Mouse (Mus musculus) lung, embryonic 16.5 days (tissue): ENCODE results near the gene Zfp277. TPM values are rescaled to one million over a fixed set of nuclear protein-coding genes. Genes with fewer than 3 reads are reported as not detected.

Experiments used
- ATAC-seq: fragments of 200-750 bp; cut with Nextera tagmentation; 2 replicates; pipeline ENCODE4 v1.8.0; 2017; ENCODE audit warnings: low read depth, mild to moderate bottlenecking, moderate library complexity
- H3K27ac ChIP-seq: fragments of 300-500 bp; sonication (generic); 2 replicates; pipeline ENCODE4 v1.5.1; 2014; ENCODE audit warnings: mild to moderate bottlenecking, control low read depth, low read length
- H3K27me3 ChIP-seq: fragments of 300-500 bp; sonication (generic); 2 replicates; pipeline ENCODE4 v1.6.1; 2014; ENCODE audit warnings: low read depth, low read length, mixed read lengths; ENCODE audit not compliant: control insufficient read depth, insufficient read depth
- H3K36me3 ChIP-seq: fragments of 300-500 bp; sonication (generic); 2 replicates; pipeline ENCODE4 v1.6.1; 2014; ENCODE audit warnings: low read length; ENCODE audit not compliant: control insufficient read depth, insufficient read depth
- H3K4me1 ChIP-seq: fragments of 300-500 bp; sonication (generic); replicated peaks from 2 replicates; pipeline ENCODE4 v1.6.1; 2014; ENCODE audit warnings: low read length, mixed read lengths; ENCODE audit not compliant: control insufficient read depth, insufficient read depth
- H3K4me2 ChIP-seq: fragments of 300-500 bp; sonication (generic); 2 replicates; pipeline ENCODE4 v1.6.1; 2014; ENCODE audit warnings: low read depth, low read length, control low read depth
- H3K4me3 ChIP-seq: fragments of 300-500 bp; sonication (generic); 2 replicates; pipeline ENCODE4 v1.5.1; 2014; ENCODE audit warnings: mild to moderate bottlenecking, low read length, control low read depth
- H3K9ac ChIP-seq: fragments of 300-500 bp; sonication (generic); 2 replicates; pipeline ENCODE4 v1.6.1; 2014; ENCODE audit warnings: low read length, control low read depth
- H3K9me3 ChIP-seq: fragments of 300-500 bp; sonication (generic); 2 replicates; pipeline ENCODE4 v1.6.1; 2016; ENCODE audit warnings: low read length; ENCODE audit not compliant: control insufficient read depth
- WGBS: fragments of 180-500 bp; shearing (Covaris S2); extraction: QIAGEN DNeasy Blood & Tissue Kit; methylation state at CpG from one replicate; pipeline ENCODE4 v1.1.7; 2014; 5-methylcytosine and 5-hydroxymethylcytosine counted together
- polyA plus RNA-seq: library from polyadenylated mRNA; unstranded; fragments of >200 nt; fragmentation: Nextera tagmentation; extraction: Ambion mirVana; gene quantifications from 2 replicates; pipeline ENCODE4 v1.2.1, GENCODE M21; 2015

Gene Zfp277
- polyA plus RNA-seq, 1 experiment from 2014 or later: 42.8 TPM

DNA sequence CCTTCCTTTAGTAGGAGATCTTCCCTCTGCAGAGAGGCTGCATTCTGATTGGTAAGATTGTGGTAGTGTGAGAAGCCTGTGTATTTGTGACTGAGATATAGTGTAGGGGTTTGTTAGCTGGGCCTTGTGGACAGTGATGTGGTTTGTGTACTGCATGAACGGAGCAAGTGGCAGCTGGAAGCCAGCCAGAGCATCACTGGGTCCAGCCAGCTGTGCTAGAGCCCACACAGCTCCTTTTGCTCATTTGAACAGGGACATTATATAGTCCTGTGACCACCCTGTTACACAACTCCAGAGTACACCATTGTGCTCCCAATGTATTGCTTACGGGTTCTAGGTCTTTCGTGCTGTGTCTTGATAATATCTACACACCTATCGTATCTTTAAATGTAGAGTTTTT is 22.5 kb upstream of the Zfp277 start:
- no peaks in the 10 kb centered on the region for H3K36me3 ChIP-seq
- 80% methylated on average over 4 of the region's 4 CpGs for WGBS

DNA sequence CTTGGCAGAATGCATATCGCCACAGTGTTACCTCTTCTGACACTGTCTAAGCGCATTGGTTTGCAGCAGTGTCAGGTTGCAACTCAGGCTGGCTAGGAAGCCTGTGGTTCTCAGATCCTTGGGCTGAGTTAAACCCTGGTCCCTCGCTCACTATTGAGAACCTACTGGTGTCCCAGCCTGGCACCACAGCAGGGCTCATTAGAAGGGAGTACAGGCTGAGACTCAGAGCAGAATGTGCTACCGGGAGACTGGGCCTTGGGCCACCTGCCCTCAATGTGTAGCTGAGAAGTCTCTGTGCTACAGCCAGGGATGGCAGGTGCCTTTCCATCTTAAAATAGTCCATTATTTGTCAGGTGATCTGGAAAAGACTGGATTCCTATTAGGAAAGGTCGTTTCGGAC is 18.6 kb upstream of the Zfp277 start:
- no peak overlapping the region for H3K9ac ChIP-seq
- no peak overlapping the region for H3K4me3 ChIP-seq
- H3K4me1 ChIP-seq: peaks cover 20% of the 10 kb centered on the region
- WGBS: 60% methylated on average over 6 of the region's 6 CpGs
- H3K27me3 ChIP-seq: no peaks in the 10 kb centered on the region
- H3K27ac ChIP-seq: no peak overlapping the region
- peak overlapping the region; percentile 21; the same call in 1 of the 2 replicates for H3K4me2 ChIP-seq
- H3K9me3 ChIP-seq: no peaks in the 10 kb centered on the region
- peak; percentile 43 for ATAC-seq
- no peaks in the 10 kb centered on the region for H3K36me3 ChIP-seq

More for the DNA sequence above, 22.5 kb upstream of the Zfp277 start:
- Histone ChIP-seq H3K4me3 (no peak overlapping the region), H3K4me2 (no peak overlapping the region), H3K9ac (no peak overlapping the region), H3K4me1 (peaks cover 25% of the 10 kb centered on the region), H3K27me3 (no peaks in the 10 kb centered on the region), H3K9me3 (no peaks in the 10 kb centered on the region), H3K27ac (no peak overlapping the region)
- no peak for ATAC-seq

DNA sequence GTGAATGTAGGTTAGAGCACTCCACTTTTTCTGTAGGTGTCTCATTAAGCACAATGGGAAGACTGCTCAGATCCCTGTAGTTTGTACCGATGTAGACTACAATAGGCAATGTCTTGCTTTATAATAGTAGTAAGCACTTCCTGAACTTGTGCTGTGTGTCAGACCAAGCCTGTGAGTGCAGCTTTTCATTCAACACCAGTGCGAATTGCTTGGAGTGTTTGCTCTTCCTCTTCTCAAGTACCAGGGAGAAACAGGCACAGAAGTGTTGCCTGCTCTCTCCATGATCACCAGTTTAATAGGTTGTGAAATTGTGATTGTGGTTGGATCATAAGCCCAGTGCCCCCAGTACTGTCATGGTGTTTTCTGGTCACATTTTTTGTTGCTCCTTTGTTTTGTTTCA is 18.1 kb upstream of the Zfp277 start:
- Histone ChIP-seq H3K27ac (no peak overlapping the region), H3K9me3 (no peaks in the 10 kb centered on the region), H3K27me3 (no peaks in the 10 kb centered on the region), H3K4me3 (no peak overlapping the region), H3K36me3 (no peaks in the 10 kb centered on the region), H3K4me1 (peaks cover 20% of the 10 kb centered on the region), H3K9ac (no peak overlapping the region), H3K4me2 (peak overlapping the region; percentile 21; the same call in 1 of the 2 replicates)
- peak; percentile 72 for ATAC-seq
- 51% methylated on average over 2 of the region's 2 CpGs for WGBS

DNA sequence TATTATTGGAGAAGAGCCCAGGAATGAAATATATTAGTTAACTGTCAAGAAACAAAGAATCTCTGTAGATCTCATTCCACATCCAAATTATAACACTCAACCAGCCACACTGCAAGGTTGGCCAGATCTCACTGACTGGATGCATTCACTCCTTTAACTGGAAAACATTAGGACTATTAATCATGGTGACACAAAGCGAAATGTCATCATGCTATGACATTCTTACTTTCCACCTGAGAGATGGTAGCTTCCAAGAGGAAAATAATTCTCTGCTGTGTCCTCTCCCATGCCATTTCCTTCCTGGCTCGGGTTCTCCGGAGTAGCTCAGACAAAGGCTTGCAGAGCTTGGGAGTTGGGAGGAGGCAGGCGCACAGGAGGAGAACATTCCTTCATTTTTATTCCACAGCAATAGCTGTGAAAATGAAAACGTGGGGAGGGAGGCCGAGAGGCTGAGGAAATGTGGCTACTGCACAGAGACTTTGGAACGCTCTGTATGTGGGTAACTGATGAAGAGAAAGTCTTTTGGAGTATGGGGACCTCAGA is 17.1 kb upstream of the Zfp277 start:
- ATAC-seq: 0 out of 2 replicates have a peak, but pooled peaks have one; percentile 32
- WGBS: 35% methylated on average over 7 of the region's 7 CpGs
- H3K4me1 ChIP-seq: peaks cover 20% of the 10 kb centered on the region
- H3K9me3 ChIP-seq: no peaks in the 10 kb centered on the region
- H3K27me3 ChIP-seq: no peaks in the 10 kb centered on the region
- H3K9ac ChIP-seq: no peak overlapping the region
- H3K27ac ChIP-seq: peak overlapping the region; percentile 53; the same call in 1 of the 2 replicates
- no peak overlapping the region for H3K4me2 ChIP-seq
- H3K36me3 ChIP-seq: no peaks in the 10 kb centered on the region
- no peak overlapping the region for H3K4me3 ChIP-seq

GRCm38 (mm10) chr12:40459673-40460265 is 14.1 kb upstream of the Zfp277 start:
- H3K27me3 ChIP-seq: no peaks in the 10 kb centered on the region
- 59% methylated on average over 6 of the region's 6 CpGs for WGBS
- H3K27ac ChIP-seq: peak overlapping the region; percentile 74
- H3K4me2 ChIP-seq: no peak overlapping the region
- ATAC-seq: peak; percentile 18; the same call in 1 of the 2 replicates
- H3K36me3 ChIP-seq: no peaks in the 10 kb centered on the region
- H3K9ac ChIP-seq: no peak overlapping the region
- H3K4me3 ChIP-seq: no peak overlapping the region
- H3K9me3 ChIP-seq: no peaks in the 10 kb centered on the region
- peaks cover 20% of the 10 kb centered on the region for H3K4me1 ChIP-seq

- peak; percentile 61 for ATAC-seq
- H3K4me2 ChIP-seq: no peak overlapping the region
- H3K9me3 ChIP-seq: no peaks in the 10 kb centered on the region
- no peak overlapping the region for H3K4me3 ChIP-seq
- H3K27me3 ChIP-seq: no peaks in the 10 kb centered on the region
- H3K27ac ChIP-seq: peak overlapping the region; percentile 4; the same call in 1 of the 2 replicates
- WGBS: 46% methylated on average over 3 of the region's 3 CpGs
- H3K36me3 ChIP-seq: no peaks in the 10 kb centered on the region
- H3K9ac ChIP-seq: no peak overlapping the region
- H3K4me1 ChIP-seq: peaks cover 13% of the 10 kb centered on the region
Measured at GRCm38 (mm10) chr12:40458977-40459376, 13.3 kb upstream of the Zfp277 start.

DNA sequence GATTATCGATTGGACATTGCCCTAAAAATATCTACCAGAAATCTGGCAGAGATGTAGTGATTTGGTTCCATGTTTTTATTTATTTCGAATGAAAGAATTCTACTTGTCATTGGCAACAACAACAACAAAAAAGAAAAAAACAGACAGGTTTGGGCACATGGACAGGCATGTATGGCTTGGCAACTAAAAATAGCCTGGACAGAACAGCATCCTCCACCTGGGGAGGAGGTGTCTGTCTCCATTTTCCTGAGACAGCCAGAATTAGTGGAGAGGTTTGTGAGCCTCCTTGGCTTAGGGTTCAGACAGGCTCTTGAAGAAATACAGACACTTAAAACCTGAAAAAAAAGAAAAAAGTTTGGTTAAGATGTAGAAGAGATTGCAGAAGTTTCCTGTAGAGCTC is 10.8 kb upstream of the Zfp277 start:
- Histone ChIP-seq H3K9ac (no peak overlapping the region), H3K36me3 (no peaks in the 10 kb centered on the region), H3K27me3 (no peaks in the 10 kb centered on the region), H3K4me2 (no peak overlapping the region), H3K4me3 (no peak overlapping the region), H3K9me3 (no peaks in the 10 kb centered on the region), H3K4me1 (peaks cover 4% of the 10 kb centered on the region; the same call in 1 of the 2 replicates), H3K27ac (no peak overlapping the region)
- WGBS: 81% methylated on average over 2 of the region's 2 CpGs
- ATAC-seq: no peak

GRCm38 (mm10) chr12:40449119-40449795 is 3.6 kb upstream of the Zfp277 start:
- no peak overlapping the region for H3K27ac ChIP-seq
- ATAC-seq: no peak
- H3K4me2 ChIP-seq: peak overlapping the region; percentile 29
- no peak overlapping the region for H3K9ac ChIP-seq
- H3K4me3 ChIP-seq: peak overlapping the region; percentile 4; the same call in 1 of the 2 replicates
- H3K9me3 ChIP-seq: no peaks in the 10 kb centered on the region
- H3K36me3 ChIP-seq: no peaks in the 10 kb centered on the region
- peaks cover 19% of the 10 kb centered on the region for H3K4me1 ChIP-seq
- H3K27me3 ChIP-seq: no peaks in the 10 kb centered on the region
- WGBS: 55% methylated on average over 9 of the region's 9 CpGs

- 14% methylated on average over 10 of the region's 10 CpGs for WGBS
- no peak for ATAC-seq
Measured at GRCm38 (mm10) chr12:40447561-40448355, 2.1 kb upstream of the Zfp277 start.

More at GRCm38 (mm10) chr12:40447561-40448355, 2.1 kb upstream of the Zfp277 start:
- Histone ChIP-seq H3K36me3 (no peaks in the 10 kb centered on the region), H3K9me3 (no peaks in the 10 kb centered on the region), H3K27ac (no peak overlapping the region), H3K4me2 (peak overlapping the region; percentile 58), H3K4me3 (peak overlapping the region; percentile 90), H3K4me1 (peaks cover 19% of the 10 kb centered on the region), H3K9ac (peak overlapping the region; percentile 79), H3K27me3 (no peaks in the 10 kb centered on the region)
